Mouse (Mus musculus) regulatory T cell (primary cell): ENCODE measurements around the gene Tjp2.
"Not testable (repeated sequence)": the region's sequence is repeated elsewhere in the genome, so short reads cannot be mapped to it uniquely, and the experiment has no call there.

Experiments used
- in situ Hi-C: fragments of 300-600 bp; cut with MboI, MseI; formaldehyde crosslinking; loops from one replicate; pipeline ENCODE4 v1.15.1; 2025; ENCODE audit warnings: high pct_unique_total_duplicates

The Tjp2 gene

DNA sequence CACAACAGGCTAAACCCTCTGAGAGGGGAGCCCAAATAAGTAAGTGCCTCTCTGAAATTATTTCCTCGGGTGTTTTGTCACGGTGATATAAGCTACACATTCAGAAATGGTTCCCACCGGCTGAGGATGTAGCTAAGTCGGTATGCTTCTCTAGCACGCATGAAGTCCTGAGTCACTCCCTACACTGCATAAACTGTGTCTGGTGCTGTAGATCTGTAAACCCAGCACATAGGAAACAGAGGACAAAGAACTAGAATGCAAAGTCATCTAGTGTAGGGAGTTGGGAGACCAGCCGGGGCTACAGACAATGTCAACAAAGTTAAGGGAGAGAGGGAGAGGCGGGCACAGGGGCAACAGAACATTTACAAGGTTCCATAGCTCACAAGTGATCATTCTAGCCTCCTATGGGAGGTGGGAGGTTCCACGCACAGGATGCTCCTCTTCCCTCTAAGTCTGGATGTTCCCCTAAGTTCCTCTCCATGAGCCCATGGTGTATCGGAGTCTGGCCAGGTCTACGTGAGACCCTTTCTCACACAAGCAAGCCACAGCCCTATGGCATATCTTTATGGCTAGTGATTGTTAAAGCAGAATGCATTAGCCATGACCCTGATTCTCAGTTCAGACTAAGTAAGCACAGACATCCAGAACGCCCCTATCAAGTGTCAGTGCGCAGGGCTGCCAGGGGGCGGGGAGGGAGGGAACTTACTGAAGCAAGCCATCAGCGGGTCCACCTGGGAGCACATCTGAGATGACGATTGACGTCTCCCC lies 90.5 kb downstream of the Tjp2 start:
- in situ Hi-C loops, result loop anchor here (10.0 kb wide), 1 partner anchor 60 kb away; no protein-coding TSS in a partner anchor

DNA sequence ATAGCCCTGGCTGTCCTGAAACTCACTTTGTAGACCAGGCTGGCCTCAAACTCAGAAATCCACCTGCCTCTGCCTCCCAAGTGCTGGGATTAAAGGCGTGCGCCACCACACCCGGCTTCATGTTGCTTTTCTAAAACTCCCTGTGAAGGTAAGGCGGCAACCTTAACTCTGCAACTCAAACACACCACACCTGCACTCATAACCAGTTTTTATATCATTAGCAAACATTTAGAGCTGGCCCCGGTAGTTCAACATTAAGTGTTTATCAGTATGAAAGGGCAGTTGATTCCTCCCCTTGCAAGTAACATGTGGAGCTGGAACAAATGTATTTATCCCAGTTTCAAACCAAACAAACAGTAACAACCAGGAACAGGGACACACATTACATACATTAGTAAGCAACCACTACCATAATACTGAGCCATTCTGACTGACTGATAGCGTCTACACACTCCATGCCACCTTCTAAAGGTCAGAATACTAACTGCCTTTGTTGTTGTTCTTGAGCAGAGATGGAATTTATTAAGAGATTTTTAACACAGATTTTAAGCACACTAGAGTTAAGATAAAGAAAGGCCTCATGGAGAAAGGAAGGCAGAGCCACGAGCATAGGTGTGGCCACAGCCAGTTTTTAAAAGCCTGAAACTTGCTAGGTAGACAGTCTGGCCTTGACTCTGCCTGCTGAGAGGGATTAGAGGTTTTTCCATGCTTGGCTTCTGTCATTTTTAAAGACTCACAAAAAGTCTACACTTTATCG lies 101.1 kb downstream of the Tjp2 start:
- in situ Hi-C loops, result no loop called here

DNA sequence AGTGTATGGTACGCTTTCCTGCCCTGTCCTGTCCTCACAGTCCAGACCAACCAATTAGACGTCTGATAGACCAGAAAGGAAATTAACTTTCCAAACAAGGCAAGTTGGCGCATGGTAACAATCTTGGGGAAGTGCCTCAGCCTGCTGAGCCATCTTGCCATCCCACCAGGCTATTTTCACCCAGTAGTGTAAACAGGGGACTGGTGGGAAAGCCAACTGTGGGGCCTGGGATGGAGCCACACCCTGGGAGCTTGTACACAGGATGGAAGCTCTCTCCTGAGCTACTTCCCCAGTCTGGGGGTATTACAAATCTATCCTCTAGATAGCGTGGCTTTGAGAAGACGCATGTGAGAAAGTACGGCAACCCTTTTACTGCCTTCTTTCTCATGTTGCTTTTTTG lies 101.7 kb downstream of the Tjp2 start:
- in situ Hi-C loops, result no loop called here

DNA sequence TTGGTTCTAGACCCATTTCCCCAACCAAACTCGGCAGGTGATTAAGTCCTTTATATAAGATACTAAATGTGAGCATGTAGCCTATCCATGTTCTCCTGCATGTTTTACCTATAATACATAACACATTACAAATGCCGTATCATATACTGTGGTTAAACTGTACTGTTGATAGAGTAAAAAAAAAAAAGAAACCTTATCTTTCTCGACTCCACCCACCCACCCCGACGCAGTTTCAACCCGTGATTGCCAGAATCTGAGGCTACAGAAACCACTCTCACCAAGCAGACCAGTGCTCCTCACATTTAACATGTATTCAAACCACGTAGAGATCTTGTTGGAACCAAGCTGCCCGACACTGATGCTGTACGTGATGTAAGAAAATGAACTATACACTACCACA lies 102.2 kb downstream of the Tjp2 start:
- in situ Hi-C loops, result no loop called here

DNA sequence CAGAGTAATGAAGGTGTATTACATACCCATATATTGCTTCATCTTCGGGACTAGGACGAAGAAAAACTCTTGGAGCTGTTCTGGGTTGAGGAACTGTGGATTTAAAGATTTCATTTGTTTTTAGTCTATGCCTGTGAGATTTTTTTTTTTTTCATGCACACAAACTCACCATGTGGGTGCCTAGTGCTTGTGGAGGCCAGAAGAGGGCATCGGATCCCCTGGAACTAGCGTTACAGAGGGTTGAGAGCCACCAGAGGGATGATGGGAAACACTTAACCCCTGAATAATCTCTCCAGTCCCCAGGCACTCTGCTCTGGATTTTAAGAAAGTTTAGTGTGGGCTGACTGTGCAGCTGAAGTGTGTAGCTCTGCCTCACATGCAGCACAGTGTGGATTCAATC lies 104.0 kb downstream of the Tjp2 start:
- in situ Hi-C loops, result no loop called here

DNA sequence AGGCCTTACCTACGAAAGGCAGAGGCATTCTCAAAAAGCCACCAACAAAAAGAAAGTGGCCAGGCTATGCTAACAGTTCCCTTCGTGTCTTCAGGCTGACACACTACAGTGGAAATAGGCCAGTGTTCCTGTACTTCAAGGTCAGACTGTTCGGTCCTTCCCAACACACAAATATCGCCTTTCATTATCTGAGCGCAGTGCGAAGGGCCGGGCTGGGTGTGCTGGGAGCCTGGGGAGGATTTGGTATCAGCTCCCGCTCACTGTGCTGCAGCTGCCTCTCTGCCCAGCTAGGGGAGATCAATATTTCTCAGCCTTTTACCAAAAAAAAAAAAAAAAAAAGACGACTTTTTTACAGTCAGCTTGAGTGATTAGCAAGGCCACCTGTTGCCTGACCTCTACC lies 106.1 kb downstream of the Tjp2 start:
- in situ Hi-C loops, result no loop called here

DNA sequence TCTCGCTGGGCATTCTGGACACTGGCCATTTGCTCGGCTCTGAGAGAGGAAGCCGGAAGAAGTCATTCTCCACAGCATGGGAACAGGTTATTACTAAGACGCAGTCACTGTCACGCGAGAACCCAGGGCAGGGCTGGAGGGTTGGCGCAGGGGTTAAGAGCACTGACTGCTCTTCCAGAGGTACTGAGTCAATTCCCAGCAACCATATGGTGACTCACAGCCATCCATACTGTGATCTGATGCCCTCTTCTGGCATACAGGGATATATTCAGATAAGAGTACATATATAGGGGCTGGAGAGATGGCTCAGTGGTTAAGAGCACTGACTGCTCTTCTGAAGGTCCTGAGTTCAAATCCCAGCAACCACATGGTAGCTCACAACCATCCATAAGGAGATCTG lies 113.2 kb downstream of the Tjp2 start:
- in situ Hi-C loops, result no loop called here

DNA sequence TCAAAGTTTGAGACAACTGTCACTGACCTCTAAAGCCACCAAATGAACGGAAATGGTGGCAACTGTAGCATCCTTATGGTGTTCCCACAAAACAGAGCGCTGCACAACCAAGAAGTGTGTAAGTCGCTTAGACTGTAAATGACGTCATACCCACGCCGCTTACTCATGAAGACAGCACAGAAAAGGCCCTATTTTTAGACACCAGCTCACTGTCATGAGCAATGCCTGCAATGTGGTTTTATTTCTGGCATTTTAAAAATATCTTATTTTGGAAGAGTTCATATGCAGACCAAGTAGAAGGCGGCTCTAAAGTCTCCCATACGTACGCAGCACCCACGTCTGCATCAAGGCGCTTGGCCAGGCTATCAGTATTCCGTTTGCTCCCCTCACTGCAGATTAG lies 117.1 kb downstream of the Tjp2 start:
- in situ Hi-C loops, result no loop called here

DNA sequence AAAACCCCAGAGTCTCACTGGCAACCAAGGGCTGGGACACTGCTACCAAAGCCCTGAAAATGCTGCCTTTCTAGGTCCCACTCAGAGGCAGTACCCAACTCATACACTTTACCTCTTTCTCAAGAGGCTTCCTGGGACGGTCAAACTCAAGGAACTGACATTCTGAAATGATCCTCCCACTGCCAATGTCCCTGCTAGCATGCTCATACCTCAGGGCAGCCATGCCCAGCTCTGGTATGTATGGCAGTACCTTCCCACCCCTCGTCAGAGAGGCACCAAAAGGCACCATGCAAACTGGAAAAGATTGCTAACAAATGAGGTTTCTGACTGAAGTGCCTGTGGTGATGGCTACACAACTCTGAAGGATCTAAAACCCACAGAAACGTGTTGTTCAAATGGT lies 121.0 kb downstream of the Tjp2 start:
- in situ Hi-C loops, result no loop called here

DNA sequence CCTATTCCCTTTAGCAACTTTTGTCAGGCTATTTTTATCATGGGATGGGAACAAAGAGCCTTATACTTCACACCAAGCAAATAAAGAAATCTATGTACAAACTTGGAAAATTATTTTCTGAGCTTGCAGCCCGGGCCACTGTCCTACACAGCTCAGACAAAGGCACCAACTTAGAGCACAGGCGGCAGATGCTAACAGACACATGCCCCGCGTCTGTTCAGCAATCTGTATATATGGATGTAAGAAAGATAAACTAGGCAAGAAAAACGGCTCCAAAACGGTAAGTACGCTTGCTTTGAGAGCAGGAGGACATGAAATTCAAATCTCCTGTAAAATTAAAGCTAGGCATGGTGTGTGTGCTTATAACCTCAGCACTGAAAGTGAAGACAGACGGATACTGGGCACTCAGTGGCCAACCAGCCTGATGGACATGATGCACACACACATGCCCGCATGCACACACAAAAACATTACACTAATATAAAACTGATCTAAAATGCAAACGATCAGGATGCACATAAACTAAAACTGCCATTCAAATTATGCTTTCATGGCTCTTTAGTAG lies 122.2 kb downstream of the Tjp2 start:
- in situ Hi-C loops, result no loop called here

DNA sequence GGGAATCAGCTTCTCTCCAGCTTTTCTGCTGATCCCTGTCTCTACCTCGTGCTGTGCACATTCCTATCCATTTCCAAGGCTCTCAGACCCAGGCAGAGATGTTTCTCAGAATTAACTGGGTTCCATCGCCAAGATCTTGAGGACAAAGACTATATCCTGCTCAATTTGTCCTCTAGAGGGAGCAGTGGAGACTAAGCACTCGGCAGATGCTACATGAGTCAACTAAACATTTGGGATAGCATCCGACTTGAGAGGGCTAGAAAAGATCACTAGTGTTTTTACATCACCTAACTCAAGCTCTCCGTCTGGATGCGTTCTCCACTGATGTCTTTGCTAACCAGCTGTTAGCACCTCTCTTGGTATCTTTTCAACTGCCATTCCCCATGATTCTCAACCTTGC lies 123.6 kb downstream of the Tjp2 start:
- in situ Hi-C loops, result no loop called here

DNA sequence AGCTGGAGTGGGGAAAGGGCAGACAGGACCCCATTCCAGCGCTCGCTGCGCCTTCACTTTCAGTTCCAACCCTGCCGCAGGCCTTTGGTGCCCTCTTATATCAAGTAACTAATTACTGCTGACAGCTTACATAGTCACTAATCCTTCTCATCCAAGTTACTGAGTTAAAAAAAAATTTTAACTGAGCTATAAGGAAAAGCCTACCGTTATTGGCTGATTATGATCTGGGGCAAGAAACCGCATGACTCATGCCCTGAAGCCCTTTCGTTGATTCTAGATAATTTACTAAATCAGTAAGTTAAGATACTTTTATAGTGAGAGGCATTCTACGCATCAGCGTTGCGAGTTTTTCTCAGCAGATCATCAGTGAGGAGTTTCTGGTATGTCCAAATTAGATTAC lies 126.1 kb downstream of the Tjp2 start:
- in situ Hi-C loops, result no loop called here

DNA sequence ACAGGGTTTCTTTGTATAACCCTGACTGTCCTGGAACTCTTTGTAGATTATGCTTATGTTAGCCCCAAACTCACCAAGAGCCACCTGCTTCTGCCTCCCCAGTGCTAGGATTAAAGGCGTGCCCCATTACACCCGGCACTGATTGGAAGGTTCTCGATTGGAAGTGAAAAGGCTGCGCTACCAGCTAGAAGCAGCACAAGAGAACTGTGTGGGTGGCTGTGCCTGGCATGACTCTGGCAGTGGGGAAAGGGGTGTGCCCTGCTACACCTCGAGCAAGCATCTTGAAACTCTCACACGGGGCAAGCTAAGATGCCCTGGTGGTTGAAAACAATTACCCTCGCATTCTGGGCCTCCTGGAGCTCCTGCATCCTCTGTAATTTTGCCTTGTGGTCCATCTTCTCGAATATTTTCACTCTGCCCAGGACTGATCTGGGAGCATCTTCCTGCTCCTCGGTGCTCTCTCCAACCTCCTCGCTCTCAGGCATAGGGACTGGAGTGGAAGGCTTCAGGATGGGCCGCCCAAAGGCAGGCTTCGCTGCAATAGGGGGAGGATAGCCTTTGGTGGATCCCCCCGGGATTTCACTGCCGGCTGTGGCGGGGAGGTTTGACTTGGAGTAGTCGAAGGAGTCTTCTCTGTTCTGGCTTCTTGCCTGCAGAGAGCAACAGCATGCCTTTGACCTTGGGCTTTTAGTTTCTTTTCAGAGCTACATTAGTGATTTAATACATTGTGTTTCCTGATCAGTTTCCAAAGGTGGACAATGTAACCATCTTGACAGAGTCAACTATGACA lies 127.0 kb downstream of the Tjp2 start:
- in situ Hi-C loops, result no loop called here

DNA sequence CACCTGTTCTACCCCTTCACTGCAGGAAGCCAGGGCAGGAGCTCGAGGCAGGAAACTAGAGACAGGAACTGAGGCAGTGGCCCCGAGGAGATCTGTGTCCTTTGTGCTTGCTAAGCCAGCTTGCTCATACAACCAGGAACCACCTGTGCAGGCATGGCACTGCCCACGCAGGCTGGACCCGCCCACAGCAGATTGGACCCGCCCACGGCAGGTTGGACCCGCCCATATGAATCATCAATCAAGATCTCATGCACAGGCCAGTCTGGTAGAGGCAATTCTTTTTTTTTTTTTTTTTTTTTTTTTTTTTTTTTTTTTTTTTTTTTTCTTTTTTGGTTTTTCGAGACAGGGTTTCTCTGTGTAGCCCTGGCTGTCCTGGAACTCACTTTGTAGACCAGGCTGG lies 132.8 kb downstream of the Tjp2 start:
- in situ Hi-C loops, result not testable (repeated sequence)

DNA sequence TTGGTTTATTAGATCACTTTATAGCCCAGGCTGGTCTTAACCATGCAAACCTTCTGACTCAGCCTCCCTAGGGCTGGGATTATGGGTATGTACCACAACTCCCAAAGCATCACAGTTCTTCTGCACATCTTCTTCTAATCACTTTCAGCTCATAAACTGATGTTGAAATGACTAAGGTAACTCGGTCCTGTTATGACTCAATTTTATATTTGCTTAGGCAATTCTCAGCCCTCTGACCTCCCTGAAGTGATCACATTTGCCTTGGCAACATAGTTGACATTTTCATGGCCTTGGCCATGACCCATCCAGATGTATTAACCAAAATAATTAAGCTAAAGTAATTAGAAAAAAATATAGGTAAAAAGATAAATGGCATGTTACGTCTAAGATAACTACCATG lies 134.5 kb downstream of the Tjp2 start:
- in situ Hi-C loops, result no loop called here

DNA sequence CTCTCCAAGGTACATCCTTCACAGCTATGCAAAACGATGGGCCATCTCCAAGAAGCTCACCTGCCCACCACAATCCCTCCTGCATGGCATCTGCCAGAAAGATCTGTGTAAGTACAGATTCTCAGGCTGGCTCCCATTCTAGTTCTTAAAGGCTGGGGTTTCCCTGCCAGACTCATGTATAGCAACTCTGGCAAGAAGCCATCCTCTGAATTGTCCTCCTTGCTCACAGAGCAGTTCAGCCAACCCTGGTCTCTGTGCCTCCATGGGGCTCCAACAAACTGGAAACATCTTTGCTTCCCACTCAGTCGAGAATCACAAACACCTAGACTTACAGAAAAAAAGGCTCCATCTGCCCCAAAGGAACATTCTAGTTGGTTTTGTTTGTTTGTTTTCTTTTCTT lies 139.5 kb downstream of the Tjp2 start:
- in situ Hi-C loops, result no loop called here

DNA sequence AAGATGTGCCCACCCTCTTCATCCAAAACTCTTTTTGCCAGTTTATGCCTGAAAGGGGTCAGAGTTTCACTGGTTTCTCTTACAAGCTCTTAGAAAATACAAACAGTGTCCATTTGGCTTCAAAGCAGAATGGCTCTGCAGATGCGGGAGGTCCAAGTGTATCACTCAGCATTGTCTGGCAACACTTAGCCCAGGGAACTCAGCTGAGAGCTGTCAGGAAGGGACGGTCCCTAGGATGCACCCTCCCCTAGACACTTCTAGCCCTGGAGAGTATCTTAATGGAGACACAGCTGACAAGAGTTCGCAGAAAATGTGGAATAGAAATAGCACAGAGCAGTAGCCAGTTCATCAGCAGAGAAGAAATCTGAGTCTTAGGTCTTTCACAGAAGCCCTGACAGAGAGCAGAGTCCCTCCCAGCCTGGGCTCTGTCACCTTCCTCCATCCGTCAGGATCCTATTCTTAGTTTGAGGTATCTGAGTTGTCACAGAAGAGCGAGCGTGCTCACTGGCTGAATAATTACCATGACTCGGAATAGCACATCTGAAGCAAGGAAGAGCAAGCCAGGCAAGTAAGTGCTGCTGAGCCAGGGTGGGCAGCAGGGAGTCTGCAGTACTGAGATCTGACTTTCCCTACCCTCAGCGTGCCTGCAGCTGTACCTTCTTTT lies 144.3 kb downstream of the Tjp2 start:
- in situ Hi-C loops, result no loop called here

DNA sequence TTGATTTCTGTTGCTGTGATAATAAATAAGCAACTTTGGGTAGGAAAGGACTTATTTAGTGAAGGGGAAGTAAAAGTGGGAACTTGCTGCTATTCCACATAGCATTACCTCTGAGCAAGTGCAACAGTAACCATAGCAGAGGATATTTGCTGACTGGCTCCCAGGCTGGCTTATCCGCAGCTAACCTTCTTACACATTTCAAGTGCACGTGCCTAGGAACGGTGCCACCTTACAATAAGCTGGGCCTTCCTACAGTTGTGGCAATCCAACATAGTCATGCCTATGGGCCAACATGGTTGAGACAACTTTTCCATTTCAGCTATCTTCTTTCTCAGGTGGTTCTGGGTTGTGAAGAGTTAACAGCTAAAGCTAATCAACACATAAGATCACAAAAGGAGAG lies 147.2 kb downstream of the Tjp2 start:
- in situ Hi-C loops, result no loop called here

DNA sequence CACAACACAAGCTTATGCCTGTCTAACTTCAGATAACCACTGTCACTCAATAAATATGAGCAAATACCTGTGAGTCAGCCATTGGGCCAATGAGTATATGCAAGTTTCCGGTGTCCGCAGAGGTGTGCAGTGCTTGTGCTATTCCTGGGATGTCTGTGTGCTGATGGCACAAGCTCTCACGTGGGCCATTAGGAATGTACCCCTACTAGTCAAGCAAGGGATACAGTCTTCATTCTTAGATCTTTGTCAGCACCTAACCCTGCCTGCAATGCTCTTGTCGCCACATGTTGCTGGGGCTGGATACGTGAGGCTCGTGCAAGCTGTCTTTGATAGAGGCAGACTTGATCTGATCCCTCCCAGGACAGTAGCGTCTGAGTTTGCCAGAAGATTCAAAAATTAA lies 148.3 kb downstream of the Tjp2 start:
- in situ Hi-C loops, result no loop called here

DNA sequence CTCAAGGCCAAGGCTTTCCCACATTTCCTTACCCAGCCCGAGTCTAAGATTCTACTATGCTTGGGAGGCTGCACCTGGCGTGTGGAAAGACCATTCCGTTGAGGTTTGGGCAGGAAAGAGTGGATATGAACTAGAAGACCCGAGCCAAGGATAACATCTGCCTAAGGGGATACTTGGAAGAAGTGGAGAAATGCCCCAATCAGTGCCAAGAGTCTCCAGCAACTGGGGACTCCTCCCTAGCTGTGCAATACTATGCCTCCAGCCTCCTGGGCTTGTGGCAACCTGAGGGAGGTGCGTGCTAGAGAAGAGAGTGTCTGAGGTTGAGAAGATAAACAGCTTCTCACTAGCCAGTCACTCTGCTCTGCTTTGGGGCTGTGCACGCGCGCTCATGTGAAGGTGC lies 148.9 kb downstream of the Tjp2 start:
- in situ Hi-C loops, result no loop called here

DNA sequence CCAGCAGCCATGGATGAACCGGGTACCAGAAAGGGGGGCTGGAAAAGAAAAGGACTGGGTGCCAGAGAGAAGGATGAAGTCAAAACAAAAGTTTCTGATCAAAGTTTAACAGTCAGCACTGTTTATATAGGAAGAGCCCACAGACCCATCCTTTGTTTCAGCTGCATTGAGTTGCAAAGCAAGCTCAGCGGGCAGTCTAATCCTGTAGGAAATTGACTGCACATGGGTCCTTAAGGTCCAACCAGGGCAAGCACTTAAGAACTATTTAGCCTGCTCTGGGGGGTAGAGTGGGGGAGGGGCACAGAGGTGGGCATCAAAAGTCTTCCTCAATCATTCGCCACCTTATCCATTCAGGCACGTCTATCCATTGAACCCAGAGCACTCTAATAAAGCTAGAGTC lies 151.7 kb downstream of the Tjp2 start:
- in situ Hi-C loops, result no loop called here
